Mouse (Mus musculus) kidney, adult 11 months (tissue): ENCODE results near the gene Slc25a39.

ENCODE experiments used
- DNase-seq: peaks from one replicate; pipeline ENCODE4 v3.0.0; 2022

Gene Slc25a39

DNA sequence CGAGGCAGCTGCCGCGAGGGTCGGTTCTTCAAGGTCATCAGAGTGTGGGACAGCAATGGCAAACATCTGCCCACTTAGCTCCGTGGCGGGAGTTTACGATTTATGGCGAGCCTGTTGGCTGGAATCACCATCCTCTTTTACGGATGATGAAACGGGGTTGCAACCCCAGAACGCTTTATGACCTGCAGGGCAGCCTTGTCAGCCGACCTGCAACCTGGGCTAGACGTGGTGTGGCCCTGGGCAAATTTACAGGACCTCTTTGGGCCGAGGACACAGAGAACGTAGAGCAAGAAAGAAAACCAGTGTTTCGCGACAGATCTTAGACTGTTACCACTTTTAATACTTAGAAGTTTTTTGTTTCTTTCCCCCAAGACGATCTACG lies at the start of gene Slc25a39:
TSS of gene Slc25a39 (minus strand) at position 113 of the 382 bp plus-strand sequence.
- no peak for DNase-seq

DNA sequence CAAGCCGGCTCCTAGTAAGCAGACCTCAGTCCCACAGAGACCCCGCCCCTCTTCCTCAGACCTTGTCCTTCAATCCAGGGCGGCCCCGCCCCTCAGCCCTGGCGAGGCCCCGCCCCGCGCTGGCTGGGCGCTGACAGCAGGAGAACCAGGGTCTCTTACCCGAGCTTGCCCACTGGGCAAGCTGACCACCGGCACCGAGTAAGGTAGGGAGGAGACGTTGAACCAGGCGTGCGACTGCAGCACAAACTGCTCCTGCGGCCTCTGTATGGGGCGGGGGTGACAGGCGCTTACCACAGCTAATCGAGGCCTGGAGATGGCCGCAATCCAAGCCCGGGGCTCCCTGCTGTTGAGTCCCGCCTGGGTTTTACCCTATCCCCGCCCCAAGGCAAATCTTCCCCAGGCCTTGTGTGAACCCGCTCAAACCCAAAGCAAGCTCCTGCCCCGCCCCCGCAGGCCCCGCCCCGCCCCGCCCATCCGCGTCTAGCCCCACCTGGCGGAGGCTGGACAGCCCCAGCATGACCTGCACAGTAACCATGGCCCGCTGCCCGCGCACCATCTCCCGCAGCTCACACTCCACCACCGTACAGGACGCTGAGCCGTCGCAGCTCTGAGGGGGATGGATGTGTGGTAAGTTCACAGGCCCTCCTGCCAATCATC lies 48.1 kb upstream of the Slc25a39 start:
- DNase-seq: peak; percentile 85

GRCm38 (mm10) chr11:102453131-102453530 lies 45.4 kb upstream of the Slc25a39 start:
- DNase-seq: no peak

DNA sequence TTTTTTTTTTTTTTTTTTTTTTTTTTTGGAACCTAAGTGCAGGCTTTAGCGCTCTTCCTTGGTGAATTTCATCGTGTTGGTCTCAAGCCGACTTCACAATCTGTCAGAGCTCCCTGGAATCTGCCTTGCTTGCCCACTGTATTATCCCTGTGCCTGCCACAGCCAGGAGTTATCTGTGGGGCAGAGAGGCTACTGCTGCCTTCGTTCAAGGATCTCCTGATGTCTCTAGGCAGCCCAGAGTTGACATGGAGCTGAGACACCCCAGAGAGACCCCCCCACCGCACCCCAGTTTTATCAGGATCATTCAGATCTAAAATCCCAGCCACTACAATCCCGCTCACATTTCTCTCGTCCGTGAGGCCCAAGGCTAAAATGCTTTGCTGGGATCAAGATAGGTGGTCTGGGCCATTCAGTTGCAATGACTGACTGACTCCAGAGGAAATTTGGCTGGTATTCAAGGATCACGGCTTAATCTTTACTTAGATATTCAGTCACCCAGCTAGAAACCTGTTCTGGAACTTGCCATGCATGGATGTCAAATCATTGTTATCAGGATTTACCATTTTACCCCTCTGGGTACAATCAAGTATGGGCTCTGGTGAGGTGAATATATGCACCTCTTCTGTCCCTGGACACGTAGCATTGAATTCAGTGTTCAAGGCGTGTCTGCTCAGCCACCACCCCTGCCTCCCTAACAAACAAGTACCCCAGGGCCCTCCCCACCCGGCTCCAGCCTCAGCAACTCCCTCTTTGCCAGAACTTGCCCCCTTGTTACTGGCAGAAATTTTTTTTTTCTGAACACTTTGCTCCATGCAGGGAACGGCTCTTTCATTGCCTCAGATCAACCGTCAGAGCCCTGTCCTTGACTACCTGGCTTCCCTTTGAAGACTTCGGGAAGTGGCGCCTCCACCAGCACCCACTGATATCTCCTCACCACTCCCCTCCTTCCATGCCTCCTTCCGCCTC lies 41.6 kb upstream of the Slc25a39 start:
- no peak for DNase-seq

- no peak for DNase-seq
Observed at GRCm38 (mm10) chr11:102448327-102448726, 40.6 kb upstream of the Slc25a39 start.

- DNase-seq: no peak
Observed at GRCm38 (mm10) chr11:102447497-102447896, 39.8 kb upstream of the Slc25a39 start, which contains the start of gene Fam171a2. Gene Fam171a2 (minus strand): TSS chr11:102447682.

- no peak for DNase-seq
Observed at GRCm38 (mm10) chr11:102446581-102447461, 39.1 kb upstream of the Slc25a39 start.

GRCm38 (mm10) chr11:102445891-102446361 lies 38.2 kb upstream of the Slc25a39 start:
- DNase-seq: no peak

DNA sequence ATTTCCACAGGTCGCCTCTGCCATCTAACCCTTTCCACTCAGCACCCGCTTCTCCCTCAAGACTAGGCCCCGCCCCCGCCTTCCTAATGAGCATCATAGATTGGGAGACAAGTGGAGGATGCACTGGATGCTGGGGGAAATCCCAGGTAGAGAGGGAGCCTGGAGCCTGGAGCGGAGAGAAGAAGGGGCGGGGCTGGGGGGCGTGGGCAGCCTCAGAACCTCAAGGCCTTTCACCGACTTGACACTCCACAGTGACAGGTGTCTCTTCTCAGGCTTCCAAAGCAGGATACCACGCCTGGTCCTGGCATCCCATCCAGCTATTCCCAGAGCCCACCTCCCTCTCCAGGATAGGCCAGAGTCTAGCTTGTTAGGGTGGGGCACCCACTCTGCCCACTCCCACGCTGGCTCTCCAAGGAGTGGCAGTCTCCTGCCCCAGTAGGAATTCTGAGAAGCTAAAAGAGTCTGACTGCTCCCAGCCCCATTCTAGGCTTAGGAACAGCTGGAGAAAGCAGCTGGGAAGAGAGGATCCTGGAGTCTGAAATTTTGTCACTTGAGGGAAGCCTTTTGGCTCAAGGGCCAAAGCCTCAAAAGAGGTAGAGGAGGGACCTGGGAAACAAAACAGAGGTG lies 37.6 kb upstream of the Slc25a39 start:
- DNase-seq: no peak

GRCm38 (mm10) chr11:102444781-102445180 lies 37.0 kb upstream of the Slc25a39 start:
- DNase-seq: no peak

DNA sequence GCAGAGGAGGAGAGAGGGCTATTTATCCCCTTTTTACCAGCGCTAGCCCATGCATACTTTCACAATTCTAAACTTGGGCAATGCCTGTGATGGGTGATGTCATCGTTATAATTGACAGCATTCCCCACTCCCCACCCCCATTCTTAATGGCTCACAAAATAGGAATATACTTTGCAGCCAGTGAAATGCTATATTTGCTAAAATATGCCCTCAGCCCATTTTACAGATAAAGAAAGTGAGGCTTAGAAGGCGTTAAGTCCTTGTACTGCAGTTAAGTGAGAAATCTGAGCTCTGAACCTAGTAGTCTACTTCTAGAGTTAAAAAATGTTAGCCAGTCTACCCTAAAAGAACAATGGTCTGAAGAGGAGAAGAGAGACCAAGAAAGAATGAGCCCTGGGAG lies 36.6 kb upstream of the Slc25a39 start:
- no peak for DNase-seq

- no peak for DNase-seq
Observed at GRCm38 (mm10) chr11:102443740-102444139, 36.0 kb upstream of the Slc25a39 start.

- no peak for DNase-seq
Observed at GRCm38 (mm10) chr11:102442089-102442488, 34.3 kb upstream of the Slc25a39 start.

DNA sequence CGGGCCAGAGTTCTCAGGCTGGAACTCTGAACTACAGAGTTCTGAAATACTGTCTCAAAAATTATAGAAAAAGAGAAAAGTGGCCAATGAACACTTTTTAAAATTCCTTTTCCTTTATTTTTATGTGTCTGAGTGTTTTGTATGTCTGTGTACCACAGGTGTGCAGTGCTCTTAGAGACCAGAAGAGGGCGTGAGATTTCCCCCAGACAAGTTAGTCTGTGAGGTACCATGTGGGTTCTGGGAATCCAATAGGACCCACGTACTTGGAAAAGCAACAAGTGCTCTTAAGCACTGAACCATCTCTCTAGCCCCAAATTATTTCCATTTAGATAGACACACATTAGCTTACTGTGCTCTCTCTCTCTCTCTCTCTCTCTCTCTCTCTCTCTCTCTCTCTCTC lies 33.7 kb upstream of the Slc25a39 start:
- no peak for DNase-seq

DNA sequence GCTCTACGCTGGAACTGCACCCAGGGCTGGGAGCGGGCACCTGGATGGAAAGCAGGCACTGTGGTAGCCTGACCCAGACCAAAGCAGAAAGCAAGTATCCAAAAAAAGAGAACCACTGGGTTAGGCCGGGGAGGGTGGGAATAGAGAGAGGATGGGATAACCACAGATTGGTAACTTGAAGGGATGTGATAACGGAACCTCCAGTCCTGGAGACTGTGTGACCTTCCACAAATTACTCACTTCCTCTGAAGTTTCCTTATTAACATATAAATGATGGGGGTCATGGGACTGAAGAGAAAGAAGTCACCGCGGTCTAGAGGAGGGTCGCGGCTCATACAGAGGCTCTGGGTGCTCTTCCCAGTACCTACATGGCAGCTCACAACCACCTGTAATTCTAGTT lies 32.5 kb upstream of the Slc25a39 start:
- no peak for DNase-seq

DNA sequence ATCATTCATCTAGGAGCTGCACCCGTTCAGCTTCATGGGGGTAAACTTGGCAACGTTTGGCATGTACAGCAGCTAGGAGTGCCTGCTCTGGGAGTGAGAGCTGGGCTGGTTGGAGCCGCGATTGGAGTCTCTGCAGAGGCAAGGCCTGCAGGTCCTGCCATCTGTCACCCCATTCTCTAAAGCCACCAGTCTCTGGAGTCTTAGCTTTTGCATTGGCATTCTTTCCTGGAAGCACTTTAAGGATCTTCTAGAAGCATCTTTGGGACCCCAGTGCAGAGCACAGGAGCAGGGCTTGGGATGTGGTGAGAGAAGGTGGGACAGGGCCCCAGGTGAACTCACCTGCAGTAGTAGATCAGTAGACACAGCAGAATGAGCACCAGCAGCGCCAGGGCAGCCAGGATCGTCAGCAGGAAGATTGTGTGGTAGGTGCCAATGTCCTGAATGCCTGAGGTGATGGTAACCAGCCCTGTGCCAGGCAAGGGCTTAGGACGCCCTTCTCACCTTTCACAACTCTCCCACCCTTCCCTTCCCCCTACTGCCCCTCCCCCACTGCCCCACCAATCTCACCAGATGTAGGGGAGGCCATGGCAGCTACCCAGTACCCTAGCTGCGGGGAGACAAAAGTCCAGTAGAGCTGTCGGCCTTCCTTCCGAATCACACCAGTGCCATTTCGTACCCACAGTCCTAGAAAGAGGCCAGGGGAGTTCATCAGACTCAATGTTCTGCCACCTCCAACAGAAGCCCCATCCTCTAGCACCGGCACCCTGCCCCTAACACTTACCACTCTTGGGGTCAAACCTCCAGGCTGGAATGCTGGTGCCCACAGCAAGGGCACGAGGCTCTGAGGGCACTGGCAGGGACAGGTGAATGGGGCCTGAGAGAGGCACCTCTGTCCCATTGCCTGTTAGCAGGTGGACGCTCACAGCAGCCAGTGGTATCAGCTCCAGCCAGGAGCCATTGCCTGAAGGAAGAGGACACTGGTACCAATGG lies 31.6 kb upstream of the Slc25a39 start:
- DNase-seq: no peak

- no peak for DNase-seq
Observed at GRCm38 (mm10) chr11:102438212-102439092, 30.7 kb upstream of the Slc25a39 start.

DNA sequence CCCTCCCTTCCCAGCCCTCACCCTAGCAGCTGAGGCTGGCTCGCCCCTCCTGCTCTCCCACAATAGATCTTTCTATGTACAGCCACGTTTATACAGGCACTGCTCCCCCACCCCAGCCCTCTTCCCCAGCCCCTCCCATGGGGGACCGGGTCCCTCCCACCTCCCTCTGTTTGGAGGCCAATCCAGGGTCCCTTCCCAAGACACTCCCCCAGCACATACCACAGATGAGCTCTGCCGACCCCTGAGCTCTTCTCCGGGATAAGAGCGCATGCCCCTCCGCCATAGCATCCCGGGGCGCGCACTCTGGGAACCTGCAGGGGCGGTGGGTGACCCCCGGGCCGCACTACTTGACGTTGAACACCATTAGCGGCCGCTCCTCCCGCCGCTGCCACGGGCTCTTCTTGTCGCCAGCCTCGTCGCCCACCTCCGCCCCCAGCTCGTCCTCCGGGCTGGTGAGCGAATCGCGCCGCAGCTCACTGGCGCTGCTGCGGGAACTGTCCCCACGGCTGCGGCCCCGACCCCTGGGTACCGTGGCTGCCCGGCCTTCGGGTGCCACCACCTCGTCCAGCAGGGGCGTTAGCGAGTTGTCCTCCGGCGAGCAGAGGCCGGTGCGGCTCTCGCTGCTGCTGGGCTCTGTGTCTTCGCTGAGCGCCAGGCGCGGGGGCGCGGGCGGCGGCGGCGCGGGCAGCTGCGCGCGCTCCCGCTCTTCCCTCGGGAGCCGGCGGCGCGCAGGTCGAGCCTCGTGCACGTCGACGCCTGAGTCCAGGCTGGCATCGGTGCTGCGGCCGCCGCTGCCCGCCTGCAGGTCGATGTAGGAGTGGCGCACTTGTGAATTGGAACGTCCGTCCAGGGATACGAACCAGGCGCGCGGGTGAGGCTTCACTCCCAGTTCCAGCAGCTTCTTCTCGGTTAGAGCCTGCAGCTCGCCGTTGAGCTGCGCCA lies 29.6 kb upstream of the Slc25a39 start:
- peak; percentile 56 for DNase-seq

DNA sequence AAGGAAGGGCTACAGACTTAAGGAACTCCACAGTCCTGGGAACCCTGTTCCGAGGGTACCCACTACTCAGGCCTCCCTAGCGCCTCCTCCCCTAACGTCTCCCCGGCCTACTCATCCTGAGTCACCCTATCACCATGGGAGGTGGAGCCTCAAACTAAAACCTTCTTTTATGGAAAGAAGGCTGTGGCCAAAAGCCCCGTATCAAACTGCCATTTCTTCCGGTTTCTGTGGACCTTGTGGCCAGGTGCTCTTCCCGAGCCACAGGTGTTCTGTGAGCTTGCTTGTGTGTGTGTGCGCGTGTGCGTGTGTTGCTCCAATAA lies 28.7 kb upstream of the Slc25a39 start:
- DNase-seq: no peak
